Mouse (Mus musculus) erythroblast, embryonic 14.5 days (primary cell): ENCODE measurements around the gene Bex6. TPM values are rescaled to one million over a fixed set of nuclear protein-coding genes. Genes with fewer than 3 reads are reported as not detected.

Experiments
- H3K27me3 ChIP-seq: 2 replicates; pipeline ENCODE4 v1.6.1; 2012; ENCODE audit warnings: inconsistent platforms; ENCODE audit not compliant: control insufficient read depth
- H3K36me3 ChIP-seq: 2 replicates; pipeline ENCODE4 v1.6.1; 2012; ENCODE audit warnings: mild to moderate bottlenecking, inconsistent platforms; ENCODE audit not compliant: control insufficient read depth
- H3K4me1 ChIP-seq: 2 replicates; pipeline ENCODE4 v1.6.1; 2012; ENCODE audit warnings: inconsistent platforms; ENCODE audit not compliant: control insufficient read depth
- H3K4me3 ChIP-seq: replicated peaks from 2 replicates; pipeline ENCODE3; 2012; ENCODE audit warnings: moderate library complexity, mild to moderate bottlenecking, inconsistent platforms
- H3K9me3 ChIP-seq: 2 replicates; pipeline ENCODE4 v1.6.1; 2012; ENCODE audit warnings: low read length, inconsistent platforms, mixed read lengths; ENCODE audit not compliant: control insufficient read depth
- GATA1 ChIP-seq: IDR thresholded peaks from 2 replicates; pipeline ENCODE4 v1.6.1; 2012; ENCODE audit warnings: low read length, inconsistent platforms, mixed read lengths
- TAL1 ChIP-seq: IDR thresholded peaks from 3 replicates; pipeline ENCODE4 v1.6.1; 2012; ENCODE audit warnings: low read length, inconsistent platforms, mixed read lengths
- polyA plus RNA-seq: library from polyadenylated mRNA; stranded (reverse); fragments of >175 nt; gene quantifications from 2 replicates; pipeline ENCODE4 v1.2.3, GENCODE M21; 2012

Bex6 gene
- polyA plus RNA-seq, 1 experiment = not detected

GRCm38 (mm10) chr16:32167819-32168545 lies 11.6 kb upstream of the Bex6 start:
- no peaks in the 10 kb centered on the region for H3K9me3 ChIP-seq
- no peak for TF ChIP-seq GATA1
- no peak for TF ChIP-seq TAL1
- H3K4me1 ChIP-seq = peaks cover 32% of the 10 kb centered on the region
- H3K27me3 ChIP-seq = no peaks in the 10 kb centered on the region
- no peak overlapping the region for H3K4me3 ChIP-seq
- no peaks in the 10 kb centered on the region for H3K36me3 ChIP-seq

GRCm38 (mm10) chr16:32171031-32171731 lies 8.4 kb upstream of the Bex6 start:
- TF ChIP-seq TAL1 = no peak
- TF ChIP-seq GATA1 = no peak
- H3K36me3 ChIP-seq = no peaks in the 10 kb centered on the region
- no peak overlapping the region for H3K4me3 ChIP-seq
- peaks cover 1% of the 10 kb centered on the region for H3K4me1 ChIP-seq
- no peaks in the 10 kb centered on the region for H3K27me3 ChIP-seq
- H3K9me3 ChIP-seq = no peaks in the 10 kb centered on the region

GRCm38 (mm10) chr16:32173401-32173800 lies 6.2 kb upstream of the Bex6 start:
- H3K9me3 ChIP-seq = no peaks in the 10 kb centered on the region
- TF ChIP-seq GATA1 (no peak), TAL1 (no peak)
- H3K4me3 ChIP-seq = no peak overlapping the region
- no peaks in the 10 kb centered on the region for H3K36me3 ChIP-seq
- no peaks in the 10 kb centered on the region for H3K27me3 ChIP-seq
- peaks cover 12% of the 10 kb centered on the region for H3K4me1 ChIP-seq

- peaks cover 12% of the 10 kb centered on the region for H3K4me1 ChIP-seq
- H3K4me3 ChIP-seq = no peak overlapping the region
- H3K27me3 ChIP-seq = no peaks in the 10 kb centered on the region
- no peak for TF ChIP-seq GATA1
- TF ChIP-seq TAL1 = no peak
- H3K36me3 ChIP-seq = no peaks in the 10 kb centered on the region
- H3K9me3 ChIP-seq = no peaks in the 10 kb centered on the region
Measured at GRCm38 (mm10) chr16:32174340-32175005, 5.2 kb upstream of the Bex6 start.

- no peaks in the 10 kb centered on the region for H3K27me3 ChIP-seq
- no peaks in the 10 kb centered on the region for H3K36me3 ChIP-seq
- no peak overlapping the region for H3K4me3 ChIP-seq
- TF ChIP-seq GATA1 (no peak), TAL1 (no peak)
- peaks cover 12% of the 10 kb centered on the region for H3K4me1 ChIP-seq
- H3K9me3 ChIP-seq = no peaks in the 10 kb centered on the region
Measured at GRCm38 (mm10) chr16:32175029-32175428, 4.6 kb upstream of the Bex6 start.

GRCm38 (mm10) chr16:32176896-32177686 lies 2.5 kb upstream of the Bex6 start:
- TF ChIP-seq GATA1 (no peak), TAL1 (no peak)
- peaks cover 12% of the 10 kb centered on the region for H3K4me1 ChIP-seq

GRCm38 (mm10) chr16:32186056-32186455 lies 6.4 kb downstream of the Bex6 start:
- TF ChIP-seq GATA1 (no peak), TAL1 (no peak)
- no peaks in the 10 kb centered on the region for H3K36me3 ChIP-seq
- H3K9me3 ChIP-seq = no peaks in the 10 kb centered on the region
- H3K27me3 ChIP-seq = 0 out of 2 replicates have a peak, but pooled peaks cover 3% of the 10 kb centered on the region
- H3K4me1 ChIP-seq = peaks cover 3% of the 10 kb centered on the region
- no peak overlapping the region for H3K4me3 ChIP-seq

More at GRCm38 (mm10) chr16:32176896-32177686, 2.5 kb upstream of the Bex6 start:
- peak overlapping the region; percentile 54 for H3K4me3 ChIP-seq
- H3K27me3 ChIP-seq = no peaks in the 10 kb centered on the region
- no peaks in the 10 kb centered on the region for H3K36me3 ChIP-seq
- no peaks in the 10 kb centered on the region for H3K9me3 ChIP-seq

GRCm38 (mm10) chr16:32189109-32189508 lies 9.5 kb downstream of the Bex6 start:
- no peaks in the 10 kb centered on the region for H3K9me3 ChIP-seq
- 0 out of 2 replicates have a peak, but pooled peaks cover 3% of the 10 kb centered on the region for H3K27me3 ChIP-seq
- H3K36me3 ChIP-seq = no peaks in the 10 kb centered on the region
- H3K4me3 ChIP-seq = no peak overlapping the region
- H3K4me1 ChIP-seq = peaks cover 3% of the 10 kb centered on the region
- TF ChIP-seq TAL1 (no peak), GATA1 (no peak)

GRCm38 (mm10) chr16:32190011-32190441 lies 10.4 kb downstream of the Bex6 start:
- H3K4me1 ChIP-seq = peaks cover 3% of the 10 kb centered on the region
- H3K36me3 ChIP-seq = no peaks in the 10 kb centered on the region
- TF ChIP-seq TAL1 = no peak
- TF ChIP-seq GATA1 = no peak
- H3K4me3 ChIP-seq = no peak overlapping the region
- no peaks in the 10 kb centered on the region for H3K9me3 ChIP-seq
- 0 out of 2 replicates have a peak, but pooled peaks cover 3% of the 10 kb centered on the region for H3K27me3 ChIP-seq
